Mouse (Mus musculus) inflammation-experienced regulatory T-cells, adult 6 months (primary cell): Measurements from ENCODE around the gene Gpkow. TPM values are rescaled to one million over a fixed set of nuclear protein-coding genes. Genes with fewer than 3 reads are reported as not detected.
"Not testable (repeated sequence)": the region's sequence is repeated elsewhere in the genome, so short reads cannot be mapped to it uniquely, and the experiment has no call there.

ENCODE experiments used
- ATAC-seq: one replicate; pipeline ENCODE4 v1.8.0; 2017
- polyA plus RNA-seq, 3 experiments: library from polyadenylated mRNA; unstranded; fragments of 100-300 nt; shearing (Covaris generic); gene quantifications; one replicate each; pipeline ENCODE4 v1.2.1; 2017

The Gpkow gene
- polyA plus RNA-seq, 3 experiments from 2014 or later = 48.0 to 54.7 (median 52.7) TPM

DNA sequence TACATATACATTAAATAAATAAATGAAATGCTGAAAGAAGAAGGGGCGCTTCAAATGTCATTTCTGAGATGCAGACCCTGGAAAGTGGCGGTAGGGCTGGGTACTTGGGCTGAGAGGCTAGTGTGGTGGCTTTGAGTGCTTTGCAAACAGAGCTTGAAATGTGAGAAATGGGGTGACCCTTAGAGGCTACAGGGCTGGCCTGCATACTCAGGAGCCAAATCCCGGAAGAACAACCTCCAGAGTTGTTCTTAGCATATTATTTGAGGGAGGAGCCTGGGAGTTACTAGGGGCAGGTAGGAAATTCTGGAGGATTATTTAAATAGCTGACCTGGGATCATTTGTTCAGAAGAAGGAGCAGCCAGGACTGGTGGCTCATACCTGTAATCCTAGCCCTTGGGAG is 6.4 kb upstream of the Gpkow start:
- no peak for ATAC-seq

DNA sequence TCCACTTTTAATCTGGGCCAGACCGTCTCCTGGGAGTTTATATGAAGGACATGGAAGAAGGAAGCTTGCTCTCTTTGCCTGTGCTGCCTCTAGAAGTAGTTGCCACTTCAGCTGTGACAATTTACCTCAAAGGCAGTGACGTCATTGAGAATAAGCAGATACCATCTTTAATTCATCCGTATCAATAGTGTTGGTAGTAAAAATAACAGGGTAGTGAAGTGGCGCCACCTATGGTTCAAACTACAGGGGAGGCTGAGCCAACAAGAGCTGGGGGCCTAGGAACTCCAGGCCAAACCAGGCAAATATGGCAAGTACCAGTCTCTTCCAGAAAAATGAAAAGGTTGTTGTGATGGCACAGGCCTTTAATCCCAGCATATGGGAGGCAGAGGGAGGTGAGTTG is 4.1 kb upstream of the Gpkow start:
- peak; percentile 63 for ATAC-seq

DNA sequence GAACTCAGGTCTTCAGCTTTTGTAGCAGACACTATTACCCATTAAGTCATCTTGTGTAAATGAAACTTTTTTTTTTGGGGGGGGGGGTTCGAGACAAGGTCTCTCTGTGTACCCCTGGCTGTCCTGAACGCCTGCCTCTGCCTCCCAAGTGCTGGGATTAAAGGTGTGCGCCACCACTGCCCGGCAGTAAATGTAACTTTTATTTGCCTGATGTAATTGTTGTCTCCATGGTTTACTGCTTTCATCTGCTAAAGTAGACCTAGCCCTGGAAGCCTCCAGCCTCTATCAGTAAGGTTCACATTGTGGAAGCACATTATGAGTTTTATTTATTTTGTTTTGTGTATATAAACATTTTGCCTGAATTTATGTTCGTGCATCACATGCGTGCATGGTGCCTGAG is 411 bp upstream of the Gpkow start:
- no peak for ATAC-seq

DNA sequence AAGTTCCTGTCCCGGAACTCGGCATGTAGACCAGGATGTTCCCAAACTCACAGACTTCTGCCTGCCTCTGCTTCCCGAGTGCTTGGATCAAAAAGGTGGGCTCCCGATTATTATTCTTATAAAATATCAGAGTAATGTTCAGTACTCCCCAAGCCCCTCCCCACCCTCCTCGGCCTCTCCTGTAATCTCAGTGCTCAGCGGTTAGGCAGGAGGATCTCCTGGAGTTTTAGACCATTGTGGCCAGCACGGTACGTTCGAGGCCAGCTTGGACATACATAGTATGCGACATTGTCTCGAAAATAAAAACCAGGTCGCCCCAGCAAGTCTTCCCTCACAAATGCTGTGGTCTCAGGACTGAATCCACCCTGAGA is 16.8 kb downstream of the Gpkow start:
- ATAC-seq = not testable (repeated sequence)

DNA sequence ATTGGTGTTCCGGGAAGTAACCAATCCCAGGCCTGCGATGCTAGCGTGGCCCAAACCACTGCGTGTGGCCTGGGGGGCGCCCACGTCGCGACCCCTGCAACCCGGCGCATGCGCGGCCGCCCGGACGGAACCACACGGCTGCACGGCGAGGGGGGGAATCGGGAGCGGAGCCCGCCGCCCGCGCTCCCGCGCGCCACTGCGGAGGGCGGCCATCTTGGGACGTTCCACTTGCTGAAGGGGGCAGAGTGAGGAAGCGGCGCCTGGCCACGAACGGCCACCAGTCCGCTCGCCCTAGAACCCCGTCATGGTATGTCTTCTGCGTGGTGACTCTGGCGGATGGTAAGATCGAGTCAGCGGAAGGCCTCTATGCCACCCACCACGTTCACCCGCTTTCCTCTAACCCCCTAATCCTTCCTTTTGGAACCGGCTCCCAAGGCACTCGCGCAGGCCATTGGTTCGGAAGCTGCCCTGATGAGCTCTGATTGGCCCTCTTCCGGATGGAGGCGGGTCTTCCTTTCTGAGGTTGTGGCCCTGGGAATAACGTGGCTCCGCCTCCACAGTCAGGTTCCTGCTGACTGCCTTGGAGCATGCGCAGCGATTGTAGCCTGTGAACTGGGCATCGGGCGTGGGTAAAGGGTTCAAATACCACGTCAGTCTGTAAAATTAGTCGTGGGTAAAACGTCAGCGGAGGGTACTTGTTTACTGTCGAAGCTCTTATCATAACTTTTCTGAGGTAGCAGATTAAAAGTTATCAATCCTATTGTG is 17.4 kb downstream of the Gpkow start, which contains the start of gene Wdr45:
Gene Wdr45 (plus strand): TSS at position 199 of the 765 bp plus-strand sequence.
- peak; percentile 95 for ATAC-seq

DNA sequence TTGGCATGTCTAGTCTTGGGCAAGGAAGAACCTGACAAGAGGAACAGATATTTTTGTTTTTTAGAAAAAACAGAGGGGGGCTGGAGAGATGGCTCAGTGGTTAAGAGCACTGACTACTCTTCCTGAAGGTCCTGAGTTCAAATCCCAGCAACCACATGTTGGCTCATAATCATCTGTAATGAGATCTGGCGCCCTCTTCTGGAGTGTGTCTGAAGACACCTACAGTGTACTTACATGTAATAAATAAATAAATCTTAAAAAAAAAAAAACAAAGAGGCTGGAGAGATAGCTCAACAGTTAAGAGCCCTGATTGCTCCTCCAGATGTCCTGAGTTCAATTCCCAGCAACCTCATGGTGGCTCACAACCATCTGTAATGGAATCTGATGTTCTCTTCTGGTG is 19.1 kb downstream of the Gpkow start:
- not testable (repeated sequence) for ATAC-seq

DNA sequence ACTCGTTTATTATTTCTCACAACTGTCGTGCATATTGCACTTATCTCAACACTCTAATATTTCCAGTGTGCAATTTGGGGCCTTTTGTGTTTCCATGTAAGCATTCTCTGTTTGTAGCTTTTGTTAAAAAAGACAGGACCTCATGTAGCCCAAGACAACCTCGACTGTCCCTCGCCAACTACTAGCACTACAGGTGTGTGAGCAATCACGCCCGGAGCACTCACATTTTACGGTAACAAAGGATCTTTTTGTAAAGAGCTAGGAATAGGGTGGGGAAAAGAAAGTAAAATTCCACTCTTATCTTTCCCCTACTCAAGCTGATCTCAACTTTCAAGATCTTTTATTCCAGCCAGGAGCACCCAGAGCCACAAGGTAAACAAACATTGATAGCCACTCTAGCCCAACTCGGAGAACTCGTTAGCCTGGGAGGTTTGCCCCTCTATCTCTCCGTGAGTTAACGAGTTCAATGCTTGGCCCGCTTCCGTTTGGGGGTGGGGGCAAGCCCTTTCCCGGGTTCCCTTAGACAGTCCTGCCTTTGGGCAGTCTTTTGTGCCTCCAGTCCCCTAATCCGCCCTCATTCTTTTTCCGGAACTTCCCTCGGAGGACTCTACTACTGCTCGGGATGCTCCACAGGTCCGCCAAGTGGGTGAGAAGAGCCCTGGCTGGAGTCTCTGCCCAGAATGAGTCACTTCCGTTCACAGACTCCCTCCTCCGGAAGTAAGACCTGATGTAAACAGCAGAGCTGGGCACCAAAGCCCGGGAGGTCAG is 24.8 kb downstream of the Gpkow start, which contains the start of gene Gm45208:
Gene Gm45208 (plus strand): TSS at position 732 of the 768 bp plus-strand sequence.
- peak; percentile 95 for ATAC-seq

DNA sequence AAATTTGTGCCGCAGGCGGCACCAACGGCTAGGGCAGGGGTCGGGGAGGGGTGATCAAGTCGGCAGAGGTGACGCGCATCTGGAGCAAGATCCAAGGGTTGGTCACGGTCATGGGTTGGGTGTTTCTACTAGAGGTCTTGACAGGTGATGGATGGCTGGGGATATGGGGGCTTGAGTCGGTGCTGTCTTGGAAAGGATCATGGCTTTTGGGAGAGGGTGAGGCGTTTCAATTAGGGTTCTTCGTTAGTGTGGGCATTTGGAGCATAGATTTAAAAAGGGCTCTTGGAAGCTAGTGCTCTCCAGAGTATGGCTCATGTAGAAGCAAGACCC is 25.3 kb downstream of the Gpkow start:
- ATAC-seq = no peak

DNA sequence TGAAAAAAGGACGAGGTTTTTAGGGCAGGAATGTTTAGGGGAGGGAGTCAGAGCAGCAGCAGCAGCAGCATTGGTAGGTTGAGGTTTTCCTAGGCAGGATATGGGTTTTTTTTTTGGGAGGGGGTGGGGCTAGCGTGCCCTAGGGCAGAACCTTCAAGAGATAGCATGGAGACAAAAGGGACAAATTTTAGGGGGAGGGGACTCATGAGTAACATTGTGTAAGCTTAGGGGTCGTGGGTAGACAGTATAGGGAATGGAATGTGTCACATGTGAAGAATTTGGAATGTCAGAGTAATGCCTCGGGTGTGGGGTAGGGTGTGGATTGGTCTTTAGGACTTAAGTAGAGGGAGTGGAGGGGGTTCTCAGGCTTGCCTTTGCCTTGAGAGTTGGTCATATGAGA is 25.8 kb downstream of the Gpkow start:
- no peak for ATAC-seq

DNA sequence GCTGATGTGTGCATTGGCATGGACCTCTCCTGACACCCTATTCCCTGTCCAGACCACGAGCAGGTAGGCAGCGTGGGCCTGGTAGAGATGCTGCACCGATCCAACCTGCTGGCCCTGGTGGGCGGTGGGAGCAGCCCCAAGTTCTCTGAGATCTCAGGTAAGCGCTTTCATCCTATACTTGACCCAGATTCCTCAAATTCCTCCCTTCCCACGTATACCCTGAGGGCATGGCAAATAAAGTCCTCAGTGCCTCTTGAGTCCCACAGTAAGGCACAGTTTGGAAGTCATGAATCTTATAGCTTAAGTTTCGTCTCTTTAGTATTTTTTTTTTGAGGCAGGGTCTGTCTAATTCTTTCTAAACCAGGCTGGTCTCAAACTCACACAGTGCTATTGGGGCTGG is 27.2 kb downstream of the Gpkow start:
- no peak for ATAC-seq

DNA sequence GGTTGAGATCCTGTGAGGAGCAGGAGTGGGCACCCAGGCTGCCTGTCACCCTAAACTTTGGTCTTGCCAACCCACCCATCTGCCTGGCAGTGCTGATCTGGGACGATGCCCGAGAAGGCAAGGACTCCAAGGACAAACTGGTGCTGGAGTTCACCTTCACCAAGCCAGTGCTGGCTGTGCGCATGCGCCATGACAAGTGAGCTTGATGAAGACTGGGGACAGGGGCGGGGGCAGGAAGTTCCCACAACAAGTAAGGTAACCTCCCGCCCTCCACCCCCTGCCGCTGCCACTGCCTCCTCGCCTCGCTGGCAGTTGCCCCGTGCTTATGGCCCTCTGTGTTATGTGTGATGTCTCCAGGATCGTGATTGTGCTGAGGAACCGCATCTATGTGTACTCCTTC is 28.9 kb downstream of the Gpkow start:
- ATAC-seq = no peak

DNA sequence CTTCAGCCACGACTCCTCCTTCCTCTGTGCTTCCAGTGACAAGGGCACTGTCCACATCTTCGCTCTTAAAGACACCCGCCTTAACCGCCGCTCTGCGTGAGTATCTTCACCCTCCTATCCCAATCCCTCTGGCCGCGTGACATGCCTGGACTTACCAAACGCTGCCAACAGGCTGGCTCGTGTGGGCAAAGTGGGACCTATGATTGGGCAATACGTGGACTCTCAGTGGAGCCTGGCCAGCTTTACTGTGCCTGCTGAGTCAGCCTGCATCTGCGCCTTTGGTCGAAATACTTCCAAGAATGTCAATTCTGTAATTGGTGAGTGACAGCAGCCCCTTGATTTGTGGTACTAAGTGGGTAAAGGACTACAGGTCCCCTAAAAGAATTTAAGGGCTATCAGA is 30.2 kb downstream of the Gpkow start:
- ATAC-seq = no peak

DNA sequence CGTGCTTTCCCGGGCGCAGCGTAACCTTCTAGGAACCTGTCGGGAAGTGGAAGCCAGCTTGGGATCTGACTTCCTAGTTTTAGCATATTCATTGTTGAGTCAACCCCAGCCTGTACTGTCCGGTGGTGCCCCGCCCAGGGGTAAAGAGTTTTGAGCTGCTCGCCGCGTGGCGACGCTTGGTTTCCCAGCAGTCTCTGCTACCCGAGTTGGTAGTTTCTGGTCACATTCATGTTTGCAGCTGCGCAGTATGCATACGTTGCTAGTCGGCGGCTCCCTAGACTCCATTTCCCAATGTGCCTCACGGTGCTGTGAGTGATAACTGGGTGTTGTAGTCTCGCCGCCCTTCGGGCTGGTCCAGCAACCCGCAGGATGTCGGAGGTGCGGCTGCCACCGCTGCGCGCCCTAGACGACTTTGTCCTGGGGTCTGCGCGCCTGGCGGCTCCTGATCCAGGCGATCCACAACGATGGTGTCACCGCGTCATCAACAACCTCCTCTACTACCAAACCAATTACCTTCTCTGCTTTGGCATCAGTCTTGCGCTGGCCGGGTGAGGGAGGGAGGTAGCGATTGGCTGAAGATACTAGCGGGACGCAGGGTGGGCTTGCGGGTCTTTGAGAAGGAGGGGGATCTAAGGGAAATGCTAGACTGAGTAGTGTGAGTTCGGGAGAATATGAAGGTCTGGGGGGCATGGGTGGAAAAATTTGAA is 31.4 kb downstream of the Gpkow start, which contains the start of gene Praf2:
Gene Praf2 (plus strand): TSS at position 225 of the 707 bp plus-strand sequence.
- ATAC-seq = peak; percentile 98

DNA sequence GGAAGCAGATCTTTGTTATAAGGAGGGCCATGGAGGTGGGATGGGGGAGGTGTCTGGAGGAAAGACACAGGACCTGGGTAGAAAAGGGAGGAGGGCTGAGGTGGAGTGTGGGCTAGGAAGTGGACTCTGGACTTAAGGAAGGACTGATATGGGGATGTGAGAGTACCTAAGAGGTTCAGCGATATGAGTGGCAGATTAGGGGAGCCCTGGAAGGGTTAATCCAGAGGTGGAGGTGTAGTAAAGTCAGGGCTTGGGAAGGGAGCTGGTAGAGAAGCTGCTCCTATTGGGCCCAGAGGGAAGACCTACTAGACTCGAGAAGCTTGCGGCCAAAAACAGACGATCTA is 32.0 kb downstream of the Gpkow start:
- ATAC-seq = no peak

DNA sequence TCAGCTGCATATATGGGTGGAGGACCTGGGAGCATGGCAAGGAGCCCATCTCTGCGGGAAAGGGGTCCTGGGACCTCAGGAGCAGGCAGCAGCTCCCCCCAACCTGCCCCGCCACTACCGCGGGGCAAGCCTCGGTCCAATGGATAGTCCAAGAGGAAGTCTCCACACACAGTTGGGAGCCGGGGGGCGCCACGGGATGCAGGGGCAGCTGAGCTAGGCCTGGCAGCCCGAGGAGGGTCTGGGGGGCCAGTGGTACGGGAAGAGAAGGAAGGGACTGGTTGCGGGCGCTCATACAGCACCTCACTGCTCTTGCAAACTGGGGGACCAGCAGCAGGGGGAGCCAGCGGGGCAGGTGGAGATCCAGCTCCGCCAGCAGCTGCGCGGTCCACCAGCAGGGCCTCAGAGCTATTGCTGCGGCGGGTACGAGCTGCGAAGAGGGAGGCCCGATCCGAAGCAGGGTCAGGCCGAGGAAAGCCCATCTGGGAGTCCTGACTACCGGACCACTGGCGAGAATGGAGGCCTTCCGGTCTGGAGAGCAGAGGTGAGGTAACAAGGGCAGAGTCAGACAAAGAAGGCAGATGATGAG is 36.7 kb downstream of the Gpkow start:
- peak; percentile 90 for ATAC-seq

DNA sequence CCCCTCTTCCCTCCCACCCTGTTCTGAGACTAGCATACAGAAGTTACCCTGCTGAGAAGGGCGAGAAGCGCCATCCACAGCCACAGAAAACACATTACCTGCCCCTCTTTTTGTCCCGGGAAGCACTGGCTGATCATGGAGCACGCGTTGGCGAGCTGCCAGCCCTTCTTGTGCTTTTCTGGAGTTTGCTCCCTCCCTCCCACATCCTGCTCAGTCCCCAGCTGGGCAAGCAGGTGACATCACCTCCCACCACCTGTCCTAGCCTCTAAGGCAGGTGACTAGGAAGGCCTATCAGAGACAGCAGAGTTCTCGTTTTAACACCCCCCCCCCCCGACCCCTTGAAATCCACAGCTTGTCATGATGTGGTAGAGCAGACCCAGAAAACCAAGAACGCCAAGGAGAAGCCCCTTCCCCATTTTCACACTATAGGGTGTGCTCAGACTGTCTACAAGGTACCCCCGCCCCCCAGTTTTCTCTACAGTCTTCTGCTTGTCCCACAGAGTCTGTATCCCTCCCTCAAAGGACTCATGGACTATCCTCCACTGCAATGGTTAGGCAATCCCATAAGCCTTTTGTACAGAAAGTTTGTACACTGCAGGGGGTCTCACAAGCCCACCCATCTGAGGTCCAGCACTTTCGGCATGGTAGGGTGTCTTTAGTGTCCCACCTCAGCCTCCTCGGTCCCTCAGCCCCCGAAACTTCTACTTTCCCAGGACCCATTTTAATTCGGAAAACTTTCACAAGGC is 42.6 kb downstream of the Gpkow start:
- no peak for ATAC-seq

DNA sequence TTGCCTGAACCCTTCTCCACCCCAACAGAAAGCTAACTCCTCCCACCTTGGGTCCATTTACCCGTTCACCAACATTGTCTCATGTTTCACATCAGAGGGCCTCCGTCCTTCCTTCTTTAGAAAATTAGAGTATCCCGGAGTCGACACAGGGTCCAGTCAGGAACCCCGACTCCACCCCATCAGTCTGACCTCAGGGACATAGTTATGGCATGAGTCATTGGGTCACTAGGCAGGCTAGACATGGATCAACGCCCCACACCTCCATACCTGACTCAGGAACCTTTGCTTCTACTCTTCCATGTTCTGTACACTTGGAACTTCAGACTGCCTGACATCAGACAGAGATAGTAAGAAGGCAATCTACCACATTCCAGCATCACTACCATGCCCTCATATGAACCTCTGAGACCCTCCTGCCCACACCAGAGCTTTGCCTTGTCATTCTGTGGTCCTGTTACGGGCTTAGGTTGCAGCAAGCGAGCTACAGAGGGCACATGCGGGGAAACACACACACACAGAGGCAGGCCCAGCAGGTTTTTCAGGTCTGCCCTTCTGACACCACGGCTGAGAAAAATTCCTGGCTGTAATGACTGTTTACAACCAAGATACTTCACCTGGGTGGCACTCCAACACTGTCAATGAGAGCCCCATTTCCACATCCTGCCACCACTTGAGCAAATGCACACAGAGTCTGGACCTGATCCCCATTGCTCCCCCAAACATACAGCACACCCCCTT is 43.3 kb downstream of the Gpkow start:
- no peak for ATAC-seq

DNA sequence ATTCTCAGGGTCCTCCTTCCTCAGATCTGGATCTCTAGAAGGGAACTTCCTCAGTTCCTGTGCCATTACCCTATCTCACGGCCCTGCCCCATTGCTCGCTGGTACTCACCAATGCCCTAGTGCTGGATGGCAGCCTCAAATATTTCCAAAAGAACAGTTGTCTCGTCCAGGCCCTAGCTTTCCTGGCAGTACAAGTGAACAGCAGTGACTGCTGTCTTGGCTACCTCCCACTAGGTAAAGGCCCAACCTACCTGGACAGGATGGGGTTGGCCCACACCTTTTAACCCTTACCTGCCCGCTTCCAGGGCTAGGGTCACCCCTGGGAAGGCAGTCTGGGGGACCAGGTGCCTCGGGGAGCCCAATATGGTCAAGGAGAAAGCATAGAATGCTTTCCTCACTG is 44.2 kb downstream of the Gpkow start:
- no peak for ATAC-seq

DNA sequence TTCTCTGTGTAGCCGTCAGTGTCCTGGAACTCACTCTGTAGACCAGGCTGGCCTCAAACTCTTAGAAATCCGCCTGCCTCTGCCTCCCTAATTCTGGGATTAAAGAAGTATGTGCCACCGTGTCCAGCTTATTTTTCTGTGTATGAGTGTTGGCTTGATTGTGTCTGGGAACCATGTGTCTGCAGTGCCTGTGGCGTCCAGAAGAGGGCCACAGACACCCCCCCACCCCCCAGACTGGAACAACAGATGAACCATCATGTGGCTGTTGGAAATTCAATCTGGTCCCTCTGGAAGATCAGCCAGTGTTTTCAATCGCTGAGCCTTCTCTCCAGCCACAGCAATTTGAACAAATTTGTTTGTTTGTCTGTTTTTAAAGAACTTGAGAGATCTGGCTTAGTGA is 46.5 kb downstream of the Gpkow start:
- no peak for ATAC-seq

DNA sequence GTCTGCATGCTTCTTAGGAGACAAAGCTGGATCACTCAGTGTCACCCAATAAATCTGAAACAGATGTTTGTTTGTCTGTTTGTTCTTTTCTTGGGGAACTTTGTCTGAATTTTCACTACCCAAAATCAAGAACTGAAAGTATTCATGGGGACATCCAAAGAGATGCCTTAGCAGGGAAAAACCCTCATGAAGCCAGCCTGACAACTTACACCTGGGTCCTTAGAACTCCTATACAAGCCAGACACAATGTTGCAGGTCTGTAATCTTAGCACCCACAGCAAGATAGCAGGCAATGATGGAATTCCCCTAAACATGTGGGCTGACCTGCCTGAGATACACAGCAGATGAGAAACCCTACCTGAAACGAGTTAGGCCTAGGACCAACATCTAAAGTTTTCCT is 48.0 kb downstream of the Gpkow start:
- ATAC-seq = no peak

DNA sequence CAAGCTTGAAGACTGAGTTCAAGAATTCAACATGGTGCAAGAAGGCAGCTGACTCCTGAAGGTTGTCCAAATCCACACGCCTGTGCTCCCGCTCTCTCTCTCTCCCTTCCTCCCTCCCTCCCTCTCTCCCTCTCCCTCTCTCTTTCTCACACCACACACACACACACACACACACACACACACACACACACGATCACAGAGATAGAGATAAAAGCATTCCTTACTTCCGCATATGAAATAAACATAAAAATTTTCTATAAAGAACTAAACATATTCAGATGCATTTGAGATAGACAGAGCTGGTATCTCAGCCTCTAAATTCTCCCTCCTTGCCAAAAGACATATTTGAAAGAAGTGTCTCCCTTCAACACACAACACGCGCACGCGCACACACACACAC is 48.5 kb downstream of the Gpkow start:
- no peak for ATAC-seq
